Mouse (Mus musculus) spleen, adult 2 months (tissue): Measurements from ENCODE around the gene Tpst2.

Source experiments
- CTCF ChIP-seq: fragments of 200-500 bp; IDR thresholded peaks from 2 replicates; pipeline ENCODE4 v1.5.1; 2011; ENCODE audit warnings: mild to moderate bottlenecking, inconsistent platforms; ENCODE audit not compliant: insufficient read depth, insufficient read length, insufficient replicate concordance; ENCODE audit errors: extremely low read depth
- POLR2A ChIP-seq: fragments of 200-500 bp; IDR thresholded peaks from 2 replicates; pipeline ENCODE4 v1.6.1; 2011; ENCODE audit warnings: low read depth, low read length, inconsistent platforms

DNA sequence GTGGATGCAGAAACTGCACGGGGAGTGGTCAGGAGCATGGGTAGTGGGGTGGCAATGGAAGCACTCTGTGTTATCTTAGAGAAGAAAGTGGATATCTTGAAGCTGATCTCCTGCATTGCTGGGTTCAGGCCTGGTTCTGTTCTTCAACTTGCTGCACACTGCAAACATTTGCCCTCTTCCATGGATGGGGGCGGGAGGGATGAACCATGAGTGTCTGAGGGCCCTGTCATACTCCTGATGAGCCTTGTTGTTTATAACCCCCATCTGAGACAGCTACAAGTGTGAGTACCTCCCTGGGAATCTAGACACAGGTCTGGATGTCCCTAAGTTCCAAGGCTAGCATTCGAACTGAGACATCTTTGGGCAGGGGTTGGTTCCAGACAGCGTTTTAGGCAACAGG, 44.9 kb downstream of the Tpst2 start:
- TF ChIP-seq POLR2A (no peak), CTCF (no peak)
